Mouse (Mus musculus) ES-Bruce4 (cell line): Measurements from ENCODE around the gene Prpf18. TPM values are rescaled to one million over a fixed set of nuclear protein-coding genes. Genes with fewer than 3 reads are reported as not detected.

Experiments used
- H3K27ac ChIP-seq: 2 replicates; pipeline ENCODE4 v1.5.1; 2012; ENCODE audit warnings: low read length, inconsistent platforms; ENCODE audit not compliant: insufficient read depth
- H3K27me3 ChIP-seq: 2 replicates; pipeline ENCODE4 v1.6.1; 2012; ENCODE audit warnings: mild to moderate bottlenecking, low read length, inconsistent platforms; ENCODE audit not compliant: control insufficient read depth, poor library complexity, insufficient read depth, severe bottlenecking
- H3K36me3 ChIP-seq: 2 replicates; pipeline ENCODE4 v1.6.1; 2012; ENCODE audit warnings: inconsistent platforms, mild to moderate bottlenecking, low read length, moderate library complexity; ENCODE audit not compliant: control insufficient read depth, poor library complexity, insufficient read depth, severe bottlenecking
- H3K4me1 ChIP-seq: one replicate; pipeline ENCODE4 v1.8.1; 2011; ENCODE audit warnings: low read length; ENCODE audit not compliant: control insufficient read depth, insufficient read depth
- H3K4me3 ChIP-seq: 2 replicates; pipeline ENCODE4 v1.5.1; 2011; ENCODE audit warnings: low read depth, mild to moderate bottlenecking, low read length
- H3K9ac ChIP-seq: 2 replicates; pipeline ENCODE4 v1.6.1; 2012; ENCODE audit warnings: low read depth, mild to moderate bottlenecking, inconsistent platforms; ENCODE audit not compliant: poor library complexity, severe bottlenecking
- H3K9me3 ChIP-seq: replicated peaks from 2 replicates; pipeline ENCODE4 v1.6.1; 2012; ENCODE audit warnings: mild to moderate bottlenecking, low read length, inconsistent platforms; ENCODE audit not compliant: control insufficient read depth, poor library complexity, insufficient read depth, severe bottlenecking
- CTCF ChIP-seq: IDR thresholded peaks from one replicate; pipeline ENCODE4 v1.8.1; 2011; ENCODE audit warnings: low read depth, low read length
- EP300 ChIP-seq: IDR thresholded peaks from 2 replicates; pipeline ENCODE4 v1.6.1; 2011; ENCODE audit warnings: low read depth, low read length; ENCODE audit not compliant: insufficient read depth
- POLR2A ChIP-seq: IDR thresholded peaks from one replicate; pipeline ENCODE4 v1.8.1; 2011; ENCODE audit warnings: low read length; ENCODE audit not compliant: insufficient read depth
- polyA plus RNA-seq: library from polyadenylated mRNA; stranded (reverse); fragments of >200 nt; gene quantifications from 2 replicates; pipeline ENCODE4 v1.2.4, GENCODE M21; 2011; ENCODE audit warnings: low read depth; ENCODE audit not compliant: missing spikeins, insufficient read depth, insufficient read length

Gene Prpf18
- polyA plus RNA-seq, 1 experiment: 48.1 TPM

DNA sequence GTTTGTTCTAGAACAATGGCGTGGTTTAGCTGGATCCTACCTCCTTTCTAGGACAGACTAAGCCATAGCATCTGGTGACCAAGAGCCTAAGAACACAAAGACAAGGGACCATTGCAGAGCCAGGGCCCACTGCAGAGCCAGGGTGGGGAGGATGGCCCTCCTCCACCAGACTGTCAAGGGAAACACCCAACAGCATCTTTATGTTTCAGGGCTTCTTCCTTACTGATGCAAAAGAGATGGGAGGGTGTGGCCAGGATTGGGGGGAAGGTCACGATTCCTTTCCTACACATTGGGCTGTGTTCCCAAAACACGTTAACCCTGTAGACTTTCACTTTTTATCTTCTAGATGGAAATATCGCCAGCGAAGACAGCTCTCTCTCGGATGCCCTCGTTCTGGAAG lies 54.9 kb downstream of the Prpf18 start:
- Histone ChIP-seq H3K27ac (peak overlapping the region; percentile 85), H3K27me3 (no peaks in the 10 kb centered on the region), H3K36me3 (no peaks in the 10 kb centered on the region), H3K4me1 (peaks cover 2% of the 10 kb centered on the region), H3K4me3 (peak overlapping the region; percentile 54), H3K9me3 (no peaks in the 10 kb centered on the region), H3K9ac (no peak overlapping the region)
- TF ChIP-seq EP300 (peak; percentile 77), CTCF (no peak), POLR2A (peak; percentile 26)

DNA sequence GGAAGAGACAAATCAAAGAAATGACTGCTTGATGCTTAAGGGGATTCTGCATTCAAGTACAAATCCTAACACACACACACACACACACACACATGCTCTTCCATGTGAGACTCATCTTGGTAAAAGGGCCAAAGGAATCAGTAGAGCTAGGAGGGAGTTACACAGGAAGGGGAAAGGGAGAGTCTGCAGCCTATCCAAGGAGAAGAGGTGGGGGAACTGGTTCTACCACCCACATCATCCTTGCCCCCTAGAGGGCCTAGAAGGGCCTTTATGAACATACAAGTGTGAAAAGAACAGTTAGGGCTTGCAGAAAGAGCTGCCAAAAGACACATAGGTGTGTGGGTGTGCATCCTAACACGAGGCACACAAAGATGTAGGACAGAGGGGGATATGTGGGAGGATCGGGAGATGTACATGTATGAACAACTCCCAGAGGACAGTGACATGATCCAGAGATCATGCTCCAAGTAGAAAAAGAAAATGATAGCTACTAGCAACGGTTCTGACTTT lies 58.0 kb downstream of the Prpf18 start:
- no peaks in the 10 kb centered on the region for H3K27me3 ChIP-seq
- H3K4me3 ChIP-seq: no peak overlapping the region
- no peaks in the 10 kb centered on the region for H3K9me3 ChIP-seq
- no peak for TF ChIP-seq CTCF
- TF ChIP-seq POLR2A: no peak
- TF ChIP-seq EP300: no peak
- peaks cover 2% of the 10 kb centered on the region for H3K4me1 ChIP-seq
- peak overlapping the region; percentile 60; the same call in 1 of the 2 replicates for H3K27ac ChIP-seq
- H3K9ac ChIP-seq: no peak overlapping the region
- H3K36me3 ChIP-seq: no peaks in the 10 kb centered on the region

DNA sequence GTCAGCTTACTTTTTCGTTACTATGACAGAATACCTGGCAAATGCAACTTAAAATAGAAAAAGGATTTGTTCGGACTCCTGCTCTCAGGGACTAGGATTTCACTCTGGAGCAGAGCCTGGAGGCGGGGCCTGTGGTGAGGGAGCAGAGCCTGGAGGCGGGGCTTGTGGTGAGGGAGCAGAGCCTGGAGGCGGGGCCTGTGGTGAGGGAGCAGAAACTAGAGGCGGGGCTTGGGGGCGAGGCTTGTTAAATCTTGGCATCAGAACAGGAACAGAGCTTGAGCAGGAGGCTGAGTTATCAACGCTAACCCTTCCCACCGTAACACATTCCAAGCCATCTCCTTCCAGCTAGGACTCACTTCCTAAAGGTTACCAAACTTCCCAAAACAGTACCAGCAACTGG lies 58.5 kb downstream of the Prpf18 start:
- Histone ChIP-seq H3K9me3 (no peaks in the 10 kb centered on the region), H3K4me1 (peaks cover 2% of the 10 kb centered on the region), H3K36me3 (no peaks in the 10 kb centered on the region), H3K27me3 (no peaks in the 10 kb centered on the region), H3K9ac (no peak overlapping the region), H3K4me3 (no peak overlapping the region), H3K27ac (peak overlapping the region; percentile 60; the same call in 1 of the 2 replicates)
- TF ChIP-seq EP300 (no peak), CTCF (no peak), POLR2A (peak; percentile 13)

- Histone ChIP-seq H3K27ac (peak overlapping the region; percentile 64), H3K9ac (no peak overlapping the region), H3K27me3 (no peaks in the 10 kb centered on the region), H3K36me3 (no peaks in the 10 kb centered on the region), H3K4me3 (no peak overlapping the region), H3K9me3 (no peaks in the 10 kb centered on the region), H3K4me1 (peaks cover 2% of the 10 kb centered on the region)
- no peak for TF ChIP-seq EP300
- no peak for TF ChIP-seq POLR2A
- TF ChIP-seq CTCF: no peak
These were observed 59.2 kb downstream of the Prpf18 start for GRCm38 (mm10) chr2:4592666-4593065.

- Histone ChIP-seq H3K27ac (no peak overlapping the region), H3K27me3 (no peaks in the 10 kb centered on the region), H3K9me3 (no peaks in the 10 kb centered on the region), H3K36me3 (no peaks in the 10 kb centered on the region), H3K4me3 (no peak overlapping the region), H3K9ac (no peak overlapping the region), H3K4me1 (peaks cover 2% of the 10 kb centered on the region)
- TF ChIP-seq POLR2A (no peak), CTCF (no peak), EP300 (no peak)
These were observed 60.3 kb downstream of the Prpf18 start for GRCm38 (mm10) chr2:4591647-4592046.

DNA sequence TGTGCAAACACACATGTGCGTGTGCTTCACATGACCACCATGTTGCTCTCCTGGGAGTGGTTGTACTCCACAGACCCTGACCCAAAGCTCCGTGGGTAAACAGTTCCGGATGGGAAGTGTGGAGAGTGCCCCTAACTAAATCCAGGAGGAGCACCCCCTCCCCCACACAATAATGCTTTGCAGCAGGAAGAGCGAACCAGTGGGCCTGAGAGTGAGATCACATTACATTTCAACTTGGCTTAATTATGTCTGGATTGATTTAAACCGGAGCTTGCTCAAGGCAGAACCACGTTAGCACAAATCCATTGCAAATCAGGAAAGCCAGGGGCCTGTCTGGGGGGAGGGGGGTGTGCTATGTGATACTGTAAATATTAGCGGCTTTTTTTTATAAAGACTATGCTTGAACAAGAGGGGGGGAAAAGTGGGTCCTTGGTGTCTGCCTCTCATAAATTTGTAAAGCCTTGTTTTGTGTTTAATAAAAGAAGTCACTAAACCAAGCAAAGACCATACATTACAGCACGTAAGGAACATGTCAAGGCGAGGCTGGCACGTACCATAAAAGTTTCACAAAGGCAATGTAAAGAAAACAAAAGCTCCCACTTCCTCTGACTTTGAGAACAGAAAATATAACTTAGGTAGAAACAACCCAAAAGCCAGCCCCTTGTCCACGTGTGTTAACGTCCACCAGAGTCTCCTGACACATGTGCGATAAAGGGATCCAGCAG lies 64.1 kb downstream of the Prpf18 start:
- Histone ChIP-seq H3K36me3 (no peaks in the 10 kb centered on the region), H3K4me1 (peaks cover 3% of the 10 kb centered on the region), H3K4me3 (no peak overlapping the region)

More for the DNA sequence above, 64.1 kb downstream of the Prpf18 start:
- Histone ChIP-seq H3K9me3 (no peaks in the 10 kb centered on the region), H3K27me3 (no peaks in the 10 kb centered on the region), H3K27ac (no peak overlapping the region), H3K9ac (no peak overlapping the region)
- no peak for TF ChIP-seq POLR2A
- no peak for TF ChIP-seq EP300
- TF ChIP-seq CTCF: no peak
